In the genomic region with DNA sequence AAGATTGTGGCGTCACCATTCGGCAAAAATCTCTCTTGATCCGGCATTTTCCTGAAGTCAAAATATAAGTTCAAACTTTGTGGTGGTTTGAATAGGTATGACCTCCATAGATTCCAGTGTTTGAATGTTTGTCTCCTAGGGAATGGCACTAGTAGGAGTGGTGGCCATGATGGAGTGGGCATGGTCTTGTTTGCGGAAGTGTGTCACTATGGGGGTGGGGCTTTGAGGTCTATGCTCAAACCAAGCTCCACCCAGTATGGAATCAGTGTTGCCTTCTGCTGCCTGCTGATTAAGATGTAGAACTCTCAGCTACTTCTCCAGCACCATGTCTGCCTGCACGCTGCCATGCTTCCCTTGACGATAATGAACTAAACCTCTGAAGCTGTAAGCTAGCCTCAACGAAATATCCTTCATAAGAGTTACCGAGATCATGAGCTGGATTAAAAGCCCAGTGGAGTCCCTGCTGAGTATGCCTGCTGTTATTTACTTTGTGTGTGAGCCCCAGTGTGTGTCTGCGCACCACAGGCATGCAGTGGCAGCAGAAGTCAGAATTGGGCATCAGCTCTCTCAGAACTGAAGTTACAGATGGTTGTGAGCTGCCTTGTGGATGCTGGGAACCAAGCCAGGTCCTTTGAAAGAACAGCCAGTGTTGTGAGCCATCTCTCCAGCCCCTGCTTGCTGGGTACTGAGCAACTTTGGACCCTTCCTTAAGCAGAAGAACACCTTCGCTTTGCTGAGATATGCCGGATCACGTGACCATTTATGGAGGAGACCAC, we compare ENCODE assay signal across 25 mouse cellular contexts. TPM values are rescaled to one million over a fixed set of nuclear protein-coding genes. Genes with fewer than 3 reads are reported as not detected.
A peak's percentile ranks its signal among the peaks of the same experiment; 100 is the strongest.
DNase-seq lines count a peak whose midpoint lies in the region; ATAC-seq and TF ChIP-seq lines count a peak whose summit lies in the region.
"Had no signal": no experiment of that assay in that cellular context is flagged by ENCODE, and none has a peak within 500 bp of the region (broad histone marks: within the 10 kb centered on the region; RNA-seq: fewer than 3 reads in every experiment).

No protein-coding gene starts in this region.

- TF ChIP-seq EP300 in MEL (IDR thresholded peaks at IDR 0.05; ENCODE audit: low read depth in 1 of 2, low read length in 2 of 2), result no peak
- no peak for TF ChIP-seq EP300 in liver, postnatal 0 days (IDR thresholded peaks at IDR 0.05; ENCODE audit: low read depth)

- no peak for TF ChIP-seq RAD21 in MEL (IDR thresholded peaks at IDR 0.05; ENCODE audit: low read depth, low read length)

- no peak for TF ChIP-seq CTCF in layer of hippocampus, adult 2 months (conservative IDR thresholded peaks at IDR 0.05)
- TF ChIP-seq CTCF in MEL (IDR thresholded peaks at IDR 0.05 in 2 of 3, conservative IDR thresholded peaks at IDR 0.05 in 1 of 3; ENCODE audit: control insufficient read depth in 1 of 3, insufficient read depth in 1 of 3, low read depth in 2 of 3, low read length in 3 of 3, poor library complexity in 1 of 3, severe bottlenecking in 1 of 3), result no peak
- TF ChIP-seq CTCF in liver, postnatal 0 days (IDR thresholded peaks at IDR 0.05; ENCODE audit: low read depth), result no peak

- no peaks in the 10 kb centered on the region for H3K9me3 ChIP-seq in MEL (replicated peaks; ENCODE audit: insufficient read depth, low read length)
- H3K9me3 ChIP-seq in limb, embryonic 10.5 days (replicated peaks), result no peaks in the 10 kb centered on the region
- no peaks in the 10 kb centered on the region for H3K9me3 ChIP-seq in liver, postnatal 0 days (ENCODE audit: low read length)
- H3K9me3 ChIP-seq: forebrain, embryonic 13.5 days; heart, embryonic 15.5 days; limb, embryonic 12.5 days; midbrain, embryonic 12.5 days; neural tube, embryonic 13.5 days; stomach, embryonic 15.5 days had no signal

- no peak overlapping the region for H3K4me3 ChIP-seq in layer of hippocampus, adult 2 months
- no peak overlapping the region for H3K4me3 ChIP-seq in MEL (ENCODE audit: control insufficient read depth in 1 of 2, insufficient read depth in 1 of 2, low read depth in 2 of 2, low read length in 2 of 2)
- no peak overlapping the region for H3K4me3 ChIP-seq in limb, embryonic 10.5 days
- no peak overlapping the region for H3K4me3 ChIP-seq in liver, postnatal 0 days (ENCODE audit: low read depth, low read length)
- H3K4me3 ChIP-seq: forebrain, embryonic 13.5 days; gastrocnemius, adult 2 months; heart, embryonic 15.5 days; limb, embryonic 12.5 days; midbrain, embryonic 12.5 days; neural tube, embryonic 13.5 days; stomach, embryonic 15.5 days had no signal

- H3K9ac ChIP-seq in MEL (ENCODE audit: control insufficient read depth, low read depth, low read length, poor library complexity, severe bottlenecking), result no peak overlapping the region
- no peak overlapping the region for H3K9ac ChIP-seq in liver, postnatal 0 days (replicated peaks)
- H3K9ac ChIP-seq: forebrain, embryonic 13.5 days; heart, embryonic 15.5 days; limb, embryonic 12.5 days; midbrain, embryonic 12.5 days; neural tube, embryonic 13.5 days; stomach, embryonic 15.5 days had no signal

- no peaks in the 10 kb centered on the region for H3K4me1 ChIP-seq in MEL (ENCODE audit: control insufficient read depth in 1 of 2, insufficient read depth in 2 of 2, low read length in 2 of 2)
- no peaks in the 10 kb centered on the region for H3K4me1 ChIP-seq in limb, embryonic 10.5 days
- H3K4me1 ChIP-seq in liver, postnatal 0 days (ENCODE audit: insufficient read depth), result no peaks in the 10 kb centered on the region
- H3K4me1 ChIP-seq: forebrain, embryonic 13.5 days; heart, embryonic 15.5 days; limb, embryonic 12.5 days; midbrain, embryonic 12.5 days; neural tube, embryonic 13.5 days; stomach, embryonic 15.5 days had no signal

- 95% methylated on average over 12 of the region's 12 CpGs for WGBS in limb, embryonic 10.5 days
- WGBS in liver, postnatal 0 days (ENCODE audit: insufficient replicate concordance), result 81% methylated on average over 12 of the region's 12 CpGs

- TF ChIP-seq POLR2A in MEL (IDR thresholded peaks at IDR 0.05; ENCODE audit: control insufficient read depth in 1 of 2, insufficient read depth in 1 of 2, low read depth in 1 of 2, low read length in 2 of 2, poor library complexity in 1 of 2), result no peak

- no peak overlapping the region for H3K4me2 ChIP-seq in liver, postnatal 0 days (ENCODE audit: low read depth, low read length)
- H3K4me2 ChIP-seq: forebrain, embryonic 13.5 days; heart, embryonic 15.5 days; limb, embryonic 12.5 days; midbrain, embryonic 12.5 days; neural tube, embryonic 13.5 days; stomach, embryonic 15.5 days had no signal

- H3K27ac ChIP-seq in layer of hippocampus, adult 2 months, result no peak overlapping the region
- H3K27ac ChIP-seq in MEL (ENCODE audit: control insufficient read depth, low read depth, low read length), result no peak overlapping the region
- no peak overlapping the region for H3K27ac ChIP-seq in limb, embryonic 10.5 days
- no peak overlapping the region for H3K27ac ChIP-seq in liver, postnatal 0 days (ENCODE audit: low read depth)
- H3K27ac ChIP-seq: forebrain, embryonic 13.5 days; gastrocnemius, adult 2 months; heart, embryonic 15.5 days; limb, embryonic 12.5 days; midbrain, embryonic 12.5 days; neural tube, embryonic 13.5 days; stomach, embryonic 15.5 days had no signal

- DNase-seq in cerebellum, postnatal 14 days, result peak; percentile 33 to 43
- no peak for DNase-seq in cerebellum, adult 11 months
- DNase-seq in layer of hippocampus, postnatal 10 days (ENCODE audit: low spot score in 2 of 2), result peak; percentile 37 to 45
- no peak for DNase-seq in layer of hippocampus, adult 2 months (ENCODE audit: low spot score in 2 of 2)
- DNase-seq in MEL (ENCODE audit: low read depth, low spot score) (no peak), ZHBTc4 (ENCODE audit: low read depth, low spot score) (peak; percentile 28)
- no peak for DNase-seq in limb, embryonic 10.5 days (ENCODE audit: low spot score)
- DNase-seq in liver, postnatal 0 days, result no peak
- DNase-seq: adrenal gland, postnatal 14 days; cerebellum, adult 18-20 months; cerebellum, postnatal 25 days; gastrocnemius, adult 2 months; kidney, adult 2 months; kidney, postnatal 36 days; lung, postnatal 36 days; right cerebral cortex, postnatal 25 days; thymus, postnatal 14 days had no signal

- H3K79me2 ChIP-seq in MEL (ENCODE audit: control insufficient read depth, insufficient read depth, low read length, poor library complexity), result no peaks in the 10 kb centered on the region

- H3K36me3 ChIP-seq in MEL (ENCODE audit: control insufficient read depth in 1 of 2, insufficient read depth in 2 of 2, low read length in 2 of 2), result no peaks in the 10 kb centered on the region
- H3K36me3 ChIP-seq in limb, embryonic 10.5 days, result no peaks in the 10 kb centered on the region
- H3K36me3 ChIP-seq in liver, postnatal 0 days (replicated peaks; ENCODE audit: insufficient read depth, low read length), result no peaks in the 10 kb centered on the region
- H3K36me3 ChIP-seq: heart, embryonic 15.5 days; limb, embryonic 12.5 days; midbrain, embryonic 12.5 days; neural tube, embryonic 13.5 days; stomach, embryonic 15.5 days had no signal

- ATAC-seq in liver, postnatal 0 days, result no peak
- ATAC-seq: forebrain, embryonic 13.5 days; hindbrain, embryonic 16.5 days had no signal

- H3K27me3 ChIP-seq in MEL (ENCODE audit: control insufficient read depth in 1 of 2, insufficient read depth in 2 of 2, low read length in 2 of 2), result no peaks in the 10 kb centered on the region
- H3K27me3 ChIP-seq in limb, embryonic 10.5 days (ENCODE audit: low read depth, poor library complexity, severe bottlenecking), result no peaks in the 10 kb centered on the region
- no peaks in the 10 kb centered on the region for H3K27me3 ChIP-seq in liver, postnatal 0 days (ENCODE audit: insufficient read depth, low read length)
- H3K27me3 ChIP-seq: forebrain, embryonic 13.5 days; heart, embryonic 15.5 days; limb, embryonic 12.5 days; midbrain, embryonic 12.5 days; neural tube, embryonic 13.5 days; stomach, embryonic 15.5 days had no signal

TF ChIP-seq in MEL, 35 proteins besides CTCF, POLR2A, EP300 and RAD21:
- no peak for TF ChIP-seq MYB (IDR thresholded peaks at IDR 0.05; ENCODE audit: low read depth, low read length)
- no peak for TF ChIP-seq BHLHE40 (IDR thresholded peaks at IDR 0.05; ENCODE audit: borderline replicate concordance, low read depth, low read length)
- TF ChIP-seq USF1 (IDR thresholded peaks at IDR 0.05; ENCODE audit: low read depth, low read length), result peak; percentile 45; the same call in 1 of the 2 replicates
- no peak for TF ChIP-seq UBTF (IDR thresholded peaks at IDR 0.05; ENCODE audit: borderline replicate concordance, insufficient read depth, low read depth, low read length)
- TF ChIP-seq TBP (IDR thresholded peaks at IDR 0.05; ENCODE audit: low read depth, low read length), result no peak
- no peak for TF ChIP-seq ZMIZ1 (IDR thresholded peaks at IDR 0.05; ENCODE audit: low read depth, low read length)
TF ChIP-seq in MEL: peak in this region for 1.

RNA-seq across cellular contexts. Expression of gene Wasf3, which starts 39.7 kb away (rescaled TPM):
- total RNA-seq in layer of hippocampus, postnatal 10 days (2021), result 10 to 100 TPM; 77.3 to 85.9 TPM
- 100 to 1,000 TPM; 103 to 107 TPM for total RNA-seq in layer of hippocampus, adult 2 months (2021)
- total RNA-seq in MEL (2012; rRNA removed), result not detected in 2 replicates
- not detected for polyA plus RNA-seq in MEL (2012; ENCODE audit: insufficient read depth in 1 of 2, insufficient read length in 2 of 2, low read depth in 1 of 2, low replicate concordance in 2 of 2, missing spikeins in 1 of 2)
- polyA plus RNA-seq in limb, embryonic 10.5 days (2016; fragmentation: Nextera tagmentation; extraction: Ambion mirVana), result 4.1 and 4.8 TPM in 2 replicates
- polyA plus RNA-seq in liver, postnatal 0 days (2015; fragmentation: Nextera tagmentation; extraction: Ambion mirVana), result not detected in 2 replicates
- total RNA-seq: megakaryocyte, adult 5-6 weeks had no signal

Comparison
In these comparisons a context has a peak if more than half of its experiments do, and no peak if none do; other contexts are left out.
1. DNase-seq: peak in cerebellum, postnatal 14 days (2 of 2), layer of hippocampus, postnatal 10 days (2 of 2) and ZHBTc4 (single experiment); none in cerebellum, adult 11 months (single experiment), layer of hippocampus, adult 2 months (0 of 2), MEL (single experiment), limb, embryonic 10.5 days (single experiment) and liver, postnatal 0 days (single experiment).
2. RNA of gene Wasf3, which starts 39.7 kb away (total RNA-seq): 103 to 107 TPM in layer of hippocampus, adult 2 months and 77.3 to 85.9 TPM in layer of hippocampus, postnatal 10 days; not detected in MEL; every median in the first group is over 10 times any median in the second.